Mouse (Mus musculus): ENCODE results near the gene Rtkn.

Gene Rtkn

GRCm38 (mm10) chr6:83116373-83117164 lies 18.7 kb upstream of the Rtkn start:
- in situ Hi-C loops (cut with MboI), result no loop called here

DNA sequence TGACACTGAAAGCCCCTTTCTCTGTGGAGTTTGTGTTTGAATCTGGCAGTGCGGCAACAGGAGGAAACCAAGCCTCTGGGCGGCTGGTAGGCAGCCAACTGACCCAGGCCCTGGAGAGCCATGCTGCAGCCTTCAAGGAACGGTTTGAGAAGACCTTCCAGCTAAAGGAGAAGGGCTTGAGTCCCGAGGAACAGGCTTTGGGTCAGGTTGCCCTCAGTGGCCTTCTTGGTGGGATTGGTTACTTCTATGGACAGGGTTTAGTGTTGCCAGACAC lies 18.2 kb upstream of the Rtkn start:
- in situ Hi-C loops (cut with MboI), result no loop called here

- in situ Hi-C loops (cut with MboI), result no loop called here
Measured at GRCm38 (mm10) chr6:83117616-83118015, 17.6 kb upstream of the Rtkn start.

DNA sequence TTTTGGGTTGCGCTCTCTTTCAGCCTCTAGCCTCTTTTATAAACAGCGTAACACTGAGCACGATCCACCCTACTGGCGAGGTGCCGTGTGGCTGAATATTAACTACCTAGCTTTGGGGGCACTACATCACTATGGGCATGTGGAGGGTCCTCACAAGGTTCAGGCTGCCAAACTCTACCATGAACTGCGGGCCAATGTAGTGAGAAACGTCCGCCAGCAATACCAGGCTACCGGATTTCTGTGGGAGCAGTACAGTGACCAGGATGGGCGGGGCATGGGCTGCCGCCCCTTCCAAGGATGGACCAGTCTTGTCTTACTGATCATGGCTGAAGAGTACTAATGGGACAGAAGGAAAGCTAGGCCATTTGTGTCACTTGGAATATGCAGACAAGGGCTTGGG lies 16.9 kb upstream of the Rtkn start:
- in situ Hi-C loops (cut with MboI), result no loop called here

DNA sequence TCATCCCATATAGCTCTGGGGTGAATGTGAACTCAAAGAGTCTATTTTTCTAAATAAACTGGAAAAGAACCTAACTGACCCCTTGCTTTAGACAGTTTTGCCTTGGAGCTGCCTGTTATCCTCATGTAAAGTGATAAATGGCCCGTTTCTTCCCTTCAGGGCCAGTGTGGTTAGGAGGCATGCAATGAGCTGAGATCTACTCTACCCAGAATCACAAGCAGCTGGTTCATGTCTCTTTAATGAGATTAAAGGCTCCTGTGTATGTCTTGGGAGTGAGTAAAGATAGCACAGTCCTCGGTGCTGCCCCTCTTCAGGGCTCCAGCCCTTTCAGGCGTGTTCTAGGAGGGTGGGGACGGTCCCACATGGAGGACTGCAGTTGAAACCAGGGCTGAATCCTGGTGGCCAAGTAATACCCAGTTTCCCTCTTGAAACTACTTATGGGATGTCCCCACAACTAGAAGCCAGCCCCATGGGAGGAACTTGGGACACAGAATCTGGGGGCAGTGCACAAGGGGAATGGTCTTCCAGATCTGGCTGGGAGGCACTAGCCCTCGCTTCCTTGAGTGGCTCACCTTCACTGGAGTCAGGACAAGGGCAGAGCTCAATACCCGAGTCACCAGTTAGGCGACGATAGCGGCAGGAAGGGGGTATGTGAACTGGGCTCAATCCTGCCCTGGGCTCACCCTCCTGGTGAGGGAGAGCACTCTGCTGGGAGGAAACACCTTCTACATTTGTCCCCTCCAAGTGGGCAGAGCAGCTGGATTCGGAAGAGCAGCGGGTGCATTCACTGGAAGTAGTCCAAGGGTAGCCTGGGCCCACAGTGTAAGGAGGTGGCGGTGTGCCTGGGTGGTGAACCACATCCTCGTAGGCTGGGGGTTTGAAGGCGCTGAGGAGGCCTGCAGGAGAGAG lies 16.2 kb upstream of the Rtkn start:
- in situ Hi-C loops (cut with MboI), result no loop called here

DNA sequence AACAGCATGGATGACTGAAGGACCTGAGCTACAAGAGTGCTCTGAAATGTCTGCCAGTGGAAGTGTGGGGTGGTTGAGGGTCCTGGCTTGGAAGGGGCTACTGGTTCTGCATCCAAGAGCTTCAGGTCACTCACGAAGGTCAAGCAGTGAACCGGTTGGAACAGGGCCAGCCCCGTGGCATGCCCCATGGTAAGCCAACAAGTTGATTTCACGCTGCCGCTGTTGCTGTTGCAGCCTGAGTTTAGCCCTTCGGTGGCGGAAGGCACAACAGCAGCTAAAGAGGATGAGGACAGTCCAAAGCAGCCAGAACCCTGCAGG lies 15.6 kb upstream of the Rtkn start:
- in situ Hi-C loops (cut with MboI), result loop anchor here (5.0 kb wide), 1 partner anchor 43 kb away; no protein-coding TSS in a partner anchor

DNA sequence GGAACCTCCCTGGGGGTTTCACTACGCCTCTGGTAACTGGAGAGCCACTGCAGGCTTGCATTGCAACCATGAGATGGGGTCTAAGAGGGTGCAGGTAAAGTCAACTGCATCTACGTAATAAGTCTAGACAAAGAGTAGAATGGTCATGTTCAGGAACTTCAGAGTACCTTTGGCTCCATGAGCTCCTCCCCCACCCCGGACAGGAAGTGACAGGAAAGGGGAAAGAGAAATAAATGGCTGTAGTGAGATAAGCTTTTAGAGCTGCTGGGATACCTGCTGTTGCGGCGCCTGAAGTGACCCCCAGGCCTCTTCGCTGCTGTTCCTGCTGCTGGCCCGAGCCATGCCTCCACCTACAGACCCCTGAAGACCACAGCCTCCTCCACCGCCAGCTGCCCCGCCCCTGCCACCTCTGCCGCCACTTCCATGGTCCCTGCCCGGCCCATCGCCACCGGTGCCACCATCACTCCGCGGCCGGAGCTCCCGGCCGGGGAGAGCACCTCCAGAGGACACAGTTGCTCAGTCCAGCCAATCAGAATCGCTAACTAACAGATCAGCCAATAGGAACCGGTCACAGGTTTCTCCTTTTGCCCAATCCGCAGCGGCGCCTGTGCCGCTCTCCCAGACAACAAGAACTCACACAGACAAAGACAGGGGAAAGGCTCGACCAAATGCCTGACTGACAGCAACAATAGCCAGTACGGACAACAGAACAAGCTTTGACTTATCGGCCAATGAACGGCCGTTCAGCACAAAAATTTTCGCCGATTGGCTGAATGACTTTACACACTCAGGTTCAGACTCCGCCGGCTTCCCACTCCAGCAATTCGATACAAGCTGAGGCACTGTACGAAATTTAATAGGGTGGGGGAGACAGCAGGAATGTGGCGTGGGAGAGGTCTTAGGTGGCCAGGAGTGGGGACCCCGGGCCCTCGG lies 14.1 kb upstream of the Rtkn start, which contains the start of gene Wbp1:
TSS of gene Wbp1 (minus strand) at position 630 of the 933 bp plus-strand sequence.
- in situ Hi-C loops (cut with MboI), result loop anchor here (5.0 kb wide), 1 partner anchor 41 kb away; no protein-coding TSS in a partner anchor

- in situ Hi-C loops (cut with MboI), result loop anchor here (5.0 kb wide), 1 partner anchor 40 kb away; no protein-coding TSS in a partner anchor
Measured at GRCm38 (mm10) chr6:83121863-83122710, 13.2 kb upstream of the Rtkn start.

GRCm38 (mm10) chr6:83122961-83123360 lies 12.3 kb upstream of the Rtkn start:
- in situ Hi-C loops (cut with MboI), result loop anchor here (5.0 kb wide), 1 partner anchor 39 kb away; no protein-coding TSS in a partner anchor

GRCm38 (mm10) chr6:83124851-83125312 lies 10.4 kb upstream of the Rtkn start:
- in situ Hi-C loops (cut with MboI), result loop anchor here (5.0 kb wide), 1 partner anchor 37 kb away; no protein-coding TSS in a partner anchor

- in situ Hi-C loops (cut with MboI), result no loop called here
Measured at GRCm38 (mm10) chr6:83125331-83125730, 9.9 kb upstream of the Rtkn start, which contains the start of gene Ino80b. Ino80b (minus strand) TSS chr6:83125431.

DNA sequence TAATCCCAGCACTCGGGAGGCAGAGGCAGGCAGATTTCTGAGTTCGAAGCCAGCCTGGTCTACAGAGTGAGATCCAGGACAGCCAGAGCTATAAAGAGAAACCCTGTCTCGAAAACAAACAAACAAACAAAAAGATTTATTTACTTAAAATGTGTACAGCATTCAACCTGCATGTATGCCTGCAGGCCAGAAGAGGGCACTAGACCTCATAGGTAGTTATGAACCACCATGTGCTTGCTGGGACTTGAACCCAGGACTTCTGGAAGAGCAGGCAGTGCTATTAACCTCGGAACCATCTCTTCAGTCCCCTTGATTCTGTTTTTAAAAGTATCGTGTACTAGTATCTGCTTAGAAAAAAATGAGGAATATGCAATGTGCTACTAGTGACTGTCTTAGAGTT lies 7.8 kb upstream of the Rtkn start:
- in situ Hi-C loops (cut with MboI), result no loop called here

GRCm38 (mm10) chr6:83131469-83132034 lies 3.7 kb upstream of the Rtkn start:
- in situ Hi-C loops (cut with MboI), result no loop called here

GRCm38 (mm10) chr6:83132176-83132919 lies 2.9 kb upstream of the Rtkn start:
- in situ Hi-C loops (cut with MboI), result no loop called here

GRCm38 (mm10) chr6:83134226-83134625 lies 1.0 kb upstream of the Rtkn start:
- in situ Hi-C loops (cut with MboI), result no loop called here

GRCm38 (mm10) chr6:83135571-83136161 lies 403 bp downstream of the Rtkn start:
- in situ Hi-C loops (cut with MboI), result no loop called here

GRCm38 (mm10) chr6:83136291-83136880 lies 1.1 kb downstream of the Rtkn start:
- in situ Hi-C loops (cut with MboI), result no loop called here

- in situ Hi-C loops (cut with MboI), result no loop called here
Measured at GRCm38 (mm10) chr6:83136881-83137575, 1.8 kb downstream of the Rtkn start.

Measured in mature B cell (primary cell).